ENCODE assay signal across 8 mouse cellular contexts in genomic region chr4:41711705-41712375, GRCm38 (mm10). TPM values are rescaled to one million over a fixed set of nuclear protein-coding genes. Genes with fewer than 3 reads are reported as not detected.
DNase-seq lines count a peak whose midpoint lies in the region; ATAC-seq and TF ChIP-seq lines count a peak whose summit lies in the region.

No protein-coding gene starts in this region.

- in situ Hi-C loops in ES-E14 (cut with MboI; ENCODE audit: low sequenced_read_pairs in 2 of 2, unreplicated experiment in 2 of 2): loop anchor here in 1 of 2 experiments (25.0 kb wide), 1 partner anchor 150 kb away; the partner anchor contains the start of genes Dnaic1 and Fam219a

- H3K27ac ChIP-seq in heart, embryonic 11.5 days (ENCODE audit: low read depth, low read length): no peak overlapping the region
- no peak overlapping the region for H3K27ac ChIP-seq in ES-E14 (ENCODE audit: insufficient read depth, low read depth, low read length, poor library complexity, severe bottlenecking)
- H3K27ac ChIP-seq in forebrain, embryonic 13.5 days: no peak overlapping the region
- H3K27ac ChIP-seq in liver, embryonic 16.5 days (ENCODE audit: low read length): no peak overlapping the region

- 77% methylated on average over 16 of the region's 16 CpGs for WGBS in heart, embryonic 11.5 days (ENCODE audit: insufficient replicate concordance)
- 76% methylated on average over 16 of the region's 16 CpGs for WGBS in forebrain, embryonic 13.5 days
- WGBS in liver, embryonic 16.5 days (ENCODE audit: insufficient replicate concordance): 74% methylated on average over 16 of the region's 16 CpGs

- intact Hi-C loops in heart, postnatal 10 days (cut with DNase I): no loop called here
- intact Hi-C loops in left cerebral cortex, postnatal 36 days (cut with DNase I): no loop called here
- intact Hi-C loops in gastrocnemius, postnatal 14 days (cut with DNase I; ENCODE audit: low total_unique reads): no loop called here

- no peak for DNase-seq in heart, postnatal 10 days
- DNase-seq in ES-E14 (ENCODE audit: low read depth, low spot score): no peak
- DNase-seq in left cerebral cortex, postnatal 36 days (ENCODE audit: low spot score in 2 of 2): no peak
- no peak for DNase-seq in layer of hippocampus, adult 11-12 months (ENCODE audit: low spot score)
- no peak for DNase-seq in gastrocnemius, postnatal 14 days

- ATAC-seq in heart, embryonic 11.5 days (replicated peaks; ENCODE audit: insufficient number of reproducible peaks, low FRiP score, low TSS enrichment): no peak
- ATAC-seq in forebrain, embryonic 13.5 days: no peak
- ATAC-seq in liver, embryonic 16.5 days (ENCODE audit: low read depth): no peak

- H3K9me3 ChIP-seq in heart, embryonic 11.5 days (replicated peaks; ENCODE audit: control insufficient read depth, low read length): no peaks in the 10 kb centered on the region
- no peaks in the 10 kb centered on the region for H3K9me3 ChIP-seq in ES-E14 (ENCODE audit: control insufficient read depth, insufficient read depth, low read depth, low read length)
- H3K9me3 ChIP-seq in forebrain, embryonic 13.5 days (replicated peaks): no peaks in the 10 kb centered on the region
- H3K9me3 ChIP-seq in liver, embryonic 16.5 days (replicated peaks; ENCODE audit: control insufficient read depth, low read length): no peaks in the 10 kb centered on the region

- peaks cover 3% of the 10 kb centered on the region for H3K27me3 ChIP-seq in heart, embryonic 11.5 days (ENCODE audit: control insufficient read depth, insufficient read depth, low read length)
- no peaks in the 10 kb centered on the region for H3K27me3 ChIP-seq in forebrain, embryonic 13.5 days
- peaks cover 4% of the 10 kb centered on the region; the same call in 1 of the 2 replicates for H3K27me3 ChIP-seq in liver, embryonic 16.5 days (ENCODE audit: control insufficient read depth, insufficient read depth, low read depth, low read length)

- H3K36me3 ChIP-seq in heart, embryonic 11.5 days (ENCODE audit: control insufficient read depth, insufficient read depth, low read length): peaks cover 2% of the 10 kb centered on the region; the same call in 1 of the 2 replicates
- peaks cover 16% of the 10 kb centered on the region; the same call in 1 of the 2 replicates for H3K36me3 ChIP-seq in ES-E14 (ENCODE audit: control insufficient read depth, insufficient read depth, low read length, poor library complexity, severe bottlenecking)
- H3K36me3 ChIP-seq in forebrain, embryonic 13.5 days (ENCODE audit: poor library complexity, severe bottlenecking): peaks cover 31% of the 10 kb centered on the region
- H3K36me3 ChIP-seq in liver, embryonic 16.5 days (ENCODE audit: control insufficient read depth, insufficient read depth): no peaks in the 10 kb centered on the region

- peak overlapping the region; percentile 96; the same call in 1 of the 2 replicates for H3K9ac ChIP-seq in heart, embryonic 11.5 days (ENCODE audit: low read depth, low read length)
- H3K9ac ChIP-seq in ES-E14 (ENCODE audit: insufficient read depth, low read depth, low read length, poor library complexity, severe bottlenecking): peak overlapping the region; percentile 82
- peak overlapping the region; percentile 91 for H3K9ac ChIP-seq in forebrain, embryonic 13.5 days
- H3K9ac ChIP-seq in liver, embryonic 16.5 days (ENCODE audit: low read depth, low read length): peak overlapping the region; percentile 92

- peaks cover 10% of the 10 kb centered on the region for H3K4me1 ChIP-seq in heart, embryonic 11.5 days (ENCODE audit: control insufficient read depth, insufficient read depth, low read length)
- peaks cover 2 to 5% of the 10 kb centered on the region in 2 experiments; a peak in 1 of 4 replicates for H3K4me1 ChIP-seq in ES-E14 (ENCODE audit: control insufficient read depth in 2 of 2, insufficient read depth in 2 of 2, low read length in 2 of 2, poor library complexity in 1 of 2)
- H3K4me1 ChIP-seq in forebrain, embryonic 13.5 days: peaks cover 49% of the 10 kb centered on the region
- H3K4me1 ChIP-seq in liver, embryonic 16.5 days (ENCODE audit: control insufficient read depth, low read depth, low read length): peaks cover 17% of the 10 kb centered on the region

- peak overlapping the region; percentile 93 for H3K4me3 ChIP-seq in heart, embryonic 11.5 days (ENCODE audit: low read depth, low read length)
- H3K4me3 ChIP-seq in ES-E14 (ENCODE audit: insufficient read depth in 1 of 2, low read depth in 1 of 2, low read length in 2 of 2, poor library complexity in 1 of 2, severe bottlenecking in 1 of 2): peak overlapping the region; percentile 68 to 100
- H3K4me3 ChIP-seq in forebrain, embryonic 13.5 days: peak overlapping the region; percentile 83
- H3K4me3 ChIP-seq in liver, embryonic 16.5 days (ENCODE audit: low read depth, low read length): peak overlapping the region; percentile 88

- H3K4me2 ChIP-seq in heart, embryonic 11.5 days: peak overlapping the region; percentile 89
- H3K4me2 ChIP-seq in forebrain, embryonic 13.5 days: peak overlapping the region; percentile 74
- peak overlapping the region; percentile 96 for H3K4me2 ChIP-seq in liver, embryonic 16.5 days (ENCODE audit: low read depth, low read length)

TF ChIP-seq in ES-E14, 5 proteins besides CTCF, POLR2A, EP300 and RAD21:
- no peak for TF ChIP-seq CHD2 (IDR thresholded peaks at IDR 0.05; ENCODE audit: low read depth, low read length)
- no peak for TF ChIP-seq HCFC1 (IDR thresholded peaks at IDR 0.05; ENCODE audit: borderline replicate concordance, insufficient read depth, low read length)
- TF ChIP-seq ZC3H11A (IDR thresholded peaks at IDR 0.05; ENCODE audit: borderline replicate concordance, low read depth, low read length): no peak
- no peak for TF ChIP-seq ZNF384 (IDR thresholded peaks at IDR 0.05; ENCODE audit: low read depth, low read length)
- no peak for TF ChIP-seq MAFK (IDR thresholded peaks at IDR 0.05; ENCODE audit: insufficient read depth, low read depth, low read length)

RNA-seq across cellular contexts. Expression of gene Rpp25l, which starts 1.5 kb away (rescaled TPM):
- polyA plus RNA-seq in heart, embryonic 11.5 days (2014; fragmentation: Nextera tagmentation; extraction: Ambion mirVana): 50.2 and 51.6 TPM in 2 replicates
- 10 to 100 TPM; 28.0 to 32.1 TPM for total RNA-seq in heart, postnatal 10 days (2021)
- 56.8 and 67.7 TPM in 2 replicates for total RNA-seq in ES-E14 (2012; rRNA removed)
- polyA plus RNA-seq in forebrain, embryonic 13.5 days (2015; fragmentation: Nextera tagmentation; extraction: Ambion mirVana): 80.7 and 83.8 TPM in 2 replicates
- 27.1 and 27.2 TPM in 2 replicates for polyA plus RNA-seq in liver, embryonic 16.5 days (2015; fragmentation: Nextera tagmentation; extraction: Ambion mirVana)
- 10 to 100 TPM; 27.8 to 33.2 TPM for total RNA-seq in left cerebral cortex, postnatal 36 days (2021)
- 10 to 100 TPM; 40.3 to 49.9 TPM for total RNA-seq in gastrocnemius, postnatal 14 days (2021)

RNA-seq across cellular contexts. Expression of gene Dctn3, which starts 11.1 kb away (rescaled TPM):
- 120 and 126 TPM in 2 replicates for polyA plus RNA-seq in heart, embryonic 11.5 days (2014; fragmentation: Nextera tagmentation; extraction: Ambion mirVana)
- 10 to 100 TPM; 85.9 to 92.3 TPM for total RNA-seq in heart, postnatal 10 days (2021)
- 87.0 and 90.9 TPM in 2 replicates for total RNA-seq in ES-E14 (2012; rRNA removed)
- polyA plus RNA-seq in forebrain, embryonic 13.5 days (2015; fragmentation: Nextera tagmentation; extraction: Ambion mirVana): 259 and 262 TPM in 2 replicates
- 56.9 and 62.0 TPM in 2 replicates for polyA plus RNA-seq in liver, embryonic 16.5 days (2015; fragmentation: Nextera tagmentation; extraction: Ambion mirVana)
- total RNA-seq in left cerebral cortex, postnatal 36 days (2021): 100 to 1,000 TPM; 159 to 187 TPM
- total RNA-seq in gastrocnemius, postnatal 14 days (2021): 10 to 100 TPM; 39.6 to 44.8 TPM

RNA-seq across cellular contexts. Expression of gene Il11ra1, which starts 12.1 kb away (rescaled TPM):
- polyA plus RNA-seq in heart, embryonic 11.5 days (2014; fragmentation: Nextera tagmentation; extraction: Ambion mirVana): 128 and 137 TPM in 2 replicates
- 10 to 100 TPM; 65.3 to 66.2 TPM for total RNA-seq in heart, postnatal 10 days (2021)
- total RNA-seq in ES-E14 (2012; rRNA removed): 13.5 and 20.9 TPM in 2 replicates
- 28.1 and 30.7 TPM in 2 replicates for polyA plus RNA-seq in forebrain, embryonic 13.5 days (2015; fragmentation: Nextera tagmentation; extraction: Ambion mirVana)
- 42.3 and 45.4 TPM in 2 replicates for polyA plus RNA-seq in liver, embryonic 16.5 days (2015; fragmentation: Nextera tagmentation; extraction: Ambion mirVana)
- total RNA-seq in left cerebral cortex, postnatal 36 days (2021): 10 to 100 TPM; 35.6 to 39.2 TPM
- total RNA-seq in gastrocnemius, postnatal 14 days (2021): 10 to 100 TPM; 49.3 to 56.9 TPM

RNA-seq across cellular contexts. Expression of gene Cntfr, which starts 15.0 kb away (rescaled TPM):
- polyA plus RNA-seq in heart, embryonic 11.5 days (2014; fragmentation: Nextera tagmentation; extraction: Ambion mirVana): 4.1 and 4.3 TPM in 2 replicates
- 1 to 10 TPM; 3.3 to 7.5 TPM for total RNA-seq in heart, postnatal 10 days (2021)
- total RNA-seq in ES-E14 (2012; rRNA removed): 17.0 and 19.9 TPM in 2 replicates
- 21.1 and 21.8 TPM in 2 replicates for polyA plus RNA-seq in forebrain, embryonic 13.5 days (2015; fragmentation: Nextera tagmentation; extraction: Ambion mirVana)
- polyA plus RNA-seq in liver, embryonic 16.5 days (2015; fragmentation: Nextera tagmentation; extraction: Ambion mirVana): 0.19 and 0.22 TPM in 2 replicates
- total RNA-seq in left cerebral cortex, postnatal 36 days (2021): 100 to 1,000 TPM; 106 to 115 TPM
- total RNA-seq in gastrocnemius, postnatal 14 days (2021): 10 to 100 TPM; 15.3 to 38.0 TPM

RNA-seq across cellular contexts. Expression of gene Arid3c, which starts 19.1 kb away (rescaled TPM):
- not detected in 2 replicates for polyA plus RNA-seq in heart, embryonic 11.5 days (2014; fragmentation: Nextera tagmentation; extraction: Ambion mirVana)
- not detected for total RNA-seq in heart, postnatal 10 days (2021)
- 0.11 TPM in 1 of 2 replicates, not detected in the other for total RNA-seq in ES-E14 (2012; rRNA removed)
- polyA plus RNA-seq in forebrain, embryonic 13.5 days (2015; fragmentation: Nextera tagmentation; extraction: Ambion mirVana): 0.26 TPM in 2 replicates
- polyA plus RNA-seq in liver, embryonic 16.5 days (2015; fragmentation: Nextera tagmentation; extraction: Ambion mirVana): not detected in 2 replicates
- under 1 TPM in 1 of 2 experiments, not detected in 1; 0.36 TPM for total RNA-seq in left cerebral cortex, postnatal 36 days (2021)
- not detected for total RNA-seq in gastrocnemius, postnatal 14 days (2021)
